10 mouse cellular contexts compared by ENCODE assay signal in genomic region chr1:164061278-164061677, GRCm38 (mm10). TPM values are rescaled to one million over a fixed set of nuclear protein-coding genes. Genes with fewer than 3 reads are reported as not detected.
A peak's percentile ranks its signal among the peaks of the same experiment; 100 is the strongest.
DNase-seq lines count a peak whose midpoint lies in the region; ATAC-seq lines count a peak whose summit lies in the region.
"Had no signal": no experiment of that assay in that cellular context is flagged by ENCODE, and none has a peak within 500 bp of the region (broad histone marks: within the 10 kb centered on the region; RNA-seq: fewer than 3 reads in every experiment).

No protein-coding gene starts in this region.

- H3K4me3 ChIP-seq in heart, embryonic 10.5 days: no peak overlapping the region
- no peak overlapping the region for H3K4me3 ChIP-seq in forebrain, embryonic 15.5 days
- H3K4me3 ChIP-seq: heart, embryonic 13.5 days; limb, embryonic 13.5 days had no signal

- H3K4me2 ChIP-seq in forebrain, embryonic 15.5 days (replicated peaks): no peak overlapping the region
- H3K4me2 ChIP-seq: heart, embryonic 13.5 days; limb, embryonic 13.5 days had no signal

- H3K9me3 ChIP-seq in heart, embryonic 10.5 days: no peaks in the 10 kb centered on the region
- H3K9me3 ChIP-seq in forebrain, embryonic 15.5 days: no peaks in the 10 kb centered on the region
- H3K9me3 ChIP-seq: heart, embryonic 13.5 days; limb, embryonic 13.5 days had no signal

- peak; percentile 11 for DNase-seq in heart, adult 8-10 months (ENCODE audit: low spot score)
- DNase-seq in heart, embryonic 10.5 days (ENCODE audit: low spot score): no peak
- DNase-seq in thymus, postnatal 0 days (ENCODE audit: low spot score): peak; percentile 71
- no peak for DNase-seq in thymus, postnatal 4 days
- DNase-seq in cerebellum, postnatal 36 days: no peak

- WGBS in heart, embryonic 10.5 days: 35% methylated on average over 4 of the region's 4 CpGs
- 47% methylated on average over 4 of the region's 4 CpGs for WGBS in forebrain, embryonic 15.5 days

- no peak overlapping the region for H3K9ac ChIP-seq in forebrain, embryonic 15.5 days (replicated peaks)
- H3K9ac ChIP-seq: heart, embryonic 13.5 days; limb, embryonic 13.5 days had no signal

- H3K36me3 ChIP-seq in heart, embryonic 10.5 days: no peaks in the 10 kb centered on the region
- no peaks in the 10 kb centered on the region for H3K36me3 ChIP-seq in forebrain, embryonic 15.5 days
- H3K36me3 ChIP-seq: heart, embryonic 13.5 days; limb, embryonic 13.5 days had no signal

- H3K27me3 ChIP-seq in heart, embryonic 10.5 days (ENCODE audit: insufficient read depth, poor library complexity, severe bottlenecking): no peaks in the 10 kb centered on the region
- no peaks in the 10 kb centered on the region for H3K27me3 ChIP-seq in forebrain, embryonic 15.5 days
- H3K27me3 ChIP-seq: heart, embryonic 13.5 days; limb, embryonic 13.5 days had no signal

- H3K27ac ChIP-seq in heart, embryonic 10.5 days: no peak overlapping the region
- no peak overlapping the region for H3K27ac ChIP-seq in forebrain, embryonic 15.5 days (replicated peaks)
- H3K27ac ChIP-seq: heart, embryonic 13.5 days; limb, embryonic 13.5 days had no signal

- ATAC-seq in granulocyte monocyte progenitor cell, adult 5-6 weeks (replicated peaks; ENCODE audit: poor library complexity, severe bottlenecking): peak; percentile 16
- no peak for ATAC-seq in erythroid progenitor cell, adult 5-6 weeks (replicated peaks; ENCODE audit: low FRiP score, poor library complexity, severe bottlenecking)
- no peak for ATAC-seq in forebrain, embryonic 15.5 days (replicated peaks)

- no peaks in the 10 kb centered on the region for H3K4me1 ChIP-seq in heart, embryonic 10.5 days
- H3K4me1 ChIP-seq in forebrain, embryonic 15.5 days: no peaks in the 10 kb centered on the region
- H3K4me1 ChIP-seq: heart, embryonic 13.5 days; limb, embryonic 13.5 days had no signal

RNA-seq across cellular contexts. Expression of gene Sell, which starts 0.5 kb away (rescaled TPM):
- 1 to 10 TPM in 3 of 4 experiments, under 1 TPM in 1; 0.71 to 3.5 (median 1.1) TPM for total RNA-seq in heart, adult 8-10 months (2022)
- polyA plus RNA-seq in heart, embryonic 10.5 days (2016; fragmentation: Nextera tagmentation; extraction: Ambion mirVana): not detected in 2 replicates
- polyA plus RNA-seq in thymus, postnatal 0 days (2015; fragmentation: Nextera tagmentation; extraction: Ambion mirVana): 103 and 124 TPM in 2 replicates
- 242 and 318 TPM in 2 replicates for total RNA-seq in granulocyte monocyte progenitor cell, adult 5-6 weeks (2014; fragmentation: Nextera tagmentation)
- 272 and 305 TPM in 2 replicates for total RNA-seq in granulocyte monocyte progenitor cell, adult 5-6 weeks (2017)
- 52.0 and 64.5 TPM in 2 replicates for total RNA-seq in erythroid progenitor cell, adult 5-6 weeks (2015; ENCODE audit: low replicate concordance)
- 15.9 and 30.2 TPM in 2 replicates for total RNA-seq in erythroid progenitor cell, adult 5-6 weeks (2017; ENCODE audit: low replicate concordance)
- polyA plus RNA-seq in forebrain, embryonic 15.5 days (2015; fragmentation: Nextera tagmentation; extraction: Ambion mirVana): 0.23 and 0.24 TPM in 2 replicates
- polyA plus RNA-seq: limb, embryonic 13.5 days had no signal

RNA-seq across cellular contexts. Expression of gene Sele, which starts 13.2 kb away (rescaled TPM):
- 1 to 10 TPM in 1 of 4 experiments, under 1 TPM in 3; 0.33 to 1.1 (median 0.54) TPM for total RNA-seq in heart, adult 8-10 months (2022)
- polyA plus RNA-seq in heart, embryonic 10.5 days (2016; fragmentation: Nextera tagmentation; extraction: Ambion mirVana): 0.12 TPM in 1 of 2 replicates, not detected in the other
- 0.23 and 0.48 TPM in 2 replicates for polyA plus RNA-seq in thymus, postnatal 0 days (2015; fragmentation: Nextera tagmentation; extraction: Ambion mirVana)
- not detected in 2 replicates for total RNA-seq in granulocyte monocyte progenitor cell, adult 5-6 weeks (2014; fragmentation: Nextera tagmentation)
- total RNA-seq in granulocyte monocyte progenitor cell, adult 5-6 weeks (2017): 0.05 TPM in 1 of 2 replicates, not detected in the other
- 0.84 TPM in 1 of 2 replicates, not detected in the other for total RNA-seq in erythroid progenitor cell, adult 5-6 weeks (2015; ENCODE audit: low replicate concordance)
- total RNA-seq in erythroid progenitor cell, adult 5-6 weeks (2017; ENCODE audit: low replicate concordance): not detected in 2 replicates
- not detected in 2 replicates for polyA plus RNA-seq in forebrain, embryonic 15.5 days (2015; fragmentation: Nextera tagmentation; extraction: Ambion mirVana)

RNA-seq across cellular contexts. Expression of gene Selp, which starts 53.8 kb away (rescaled TPM):
- 1 to 10 TPM in 3 of 4 experiments, under 1 TPM in 1; 0.49 to 8.6 (median 1.2) TPM for total RNA-seq in heart, adult 8-10 months (2022)
- 0.06 and 0.13 TPM in 2 replicates for polyA plus RNA-seq in heart, embryonic 10.5 days (2016; fragmentation: Nextera tagmentation; extraction: Ambion mirVana)
- polyA plus RNA-seq in thymus, postnatal 0 days (2015; fragmentation: Nextera tagmentation; extraction: Ambion mirVana): 0.96 and 1.1 TPM in 2 replicates
- 2.2 and 3.7 TPM in 2 replicates for total RNA-seq in granulocyte monocyte progenitor cell, adult 5-6 weeks (2014; fragmentation: Nextera tagmentation)
- 0.60 and 1.5 TPM in 2 replicates for total RNA-seq in granulocyte monocyte progenitor cell, adult 5-6 weeks (2017)
- total RNA-seq in erythroid progenitor cell, adult 5-6 weeks (2015; ENCODE audit: low replicate concordance): not detected in 2 replicates
- total RNA-seq in erythroid progenitor cell, adult 5-6 weeks (2017; ENCODE audit: low replicate concordance): not detected in 2 replicates
- polyA plus RNA-seq in forebrain, embryonic 15.5 days (2015; fragmentation: Nextera tagmentation; extraction: Ambion mirVana): not detected in 2 replicates
- polyA plus RNA-seq: limb, embryonic 13.5 days had no signal

Comparison
In these comparisons a context has a peak if more than half of its experiments do, and no peak if none do; other contexts are left out.
1. DNase-seq: peak in heart, adult 8-10 months (single experiment) and thymus, postnatal 0 days (single experiment); none in heart, embryonic 10.5 days (single experiment), thymus, postnatal 4 days (single experiment) and cerebellum, postnatal 36 days (0 of 2).